Mouse (Mus musculus) forelimb bud, embryonic 11.5 days (tissue): ENCODE data around the gene Nsg1.
A peak's percentile ranks its signal among the peaks of the same experiment; 100 is the strongest.

Experiments
- DNase-seq: peaks from one replicate; pipeline ENCODE4 v3.0.0-alpha.2; 2012; ENCODE audit warnings: low read depth, low spot score

Nsg1 gene

DNA sequence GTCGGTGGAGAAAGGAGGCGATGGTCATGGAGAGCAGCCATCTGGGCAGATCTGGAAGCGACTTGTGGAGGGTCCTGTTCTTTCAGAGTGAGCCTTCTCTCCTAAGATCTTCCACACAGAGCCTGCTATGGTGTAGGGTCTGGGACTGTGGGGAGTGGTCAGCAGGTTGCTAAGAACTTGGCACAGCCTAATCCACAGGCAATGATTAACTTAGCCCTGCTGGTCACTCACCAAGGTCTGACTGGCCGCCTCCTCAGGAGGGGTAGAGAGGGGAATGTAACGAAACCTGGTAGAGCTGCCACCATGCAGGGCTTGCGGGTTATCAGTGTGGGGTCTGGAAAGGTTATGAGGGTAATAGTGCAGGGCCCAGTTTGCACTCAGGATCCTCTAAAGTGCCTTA, 18.8 kb downstream of the Nsg1 start:
- no peak for DNase-seq

DNA sequence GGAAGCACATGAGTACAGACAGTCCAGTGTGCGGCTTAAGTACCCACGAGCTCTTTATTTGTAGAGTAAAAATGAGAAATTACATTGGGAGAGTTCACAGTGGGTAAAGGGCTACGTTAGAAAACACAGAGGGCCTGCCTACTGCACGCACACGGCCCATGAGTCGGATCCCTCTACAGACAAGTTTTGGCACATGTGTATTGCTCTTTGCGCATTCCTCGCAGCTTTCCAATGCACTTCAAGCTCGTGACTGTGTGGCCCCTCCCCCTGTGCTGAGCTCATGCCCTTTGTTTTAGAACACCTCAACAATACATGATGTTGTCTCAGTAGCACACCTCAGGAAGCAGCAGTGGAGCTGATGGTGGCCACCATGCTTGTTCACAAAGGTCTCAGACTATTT, 22.5 kb downstream of the Nsg1 start:
- no peak for DNase-seq

DNA sequence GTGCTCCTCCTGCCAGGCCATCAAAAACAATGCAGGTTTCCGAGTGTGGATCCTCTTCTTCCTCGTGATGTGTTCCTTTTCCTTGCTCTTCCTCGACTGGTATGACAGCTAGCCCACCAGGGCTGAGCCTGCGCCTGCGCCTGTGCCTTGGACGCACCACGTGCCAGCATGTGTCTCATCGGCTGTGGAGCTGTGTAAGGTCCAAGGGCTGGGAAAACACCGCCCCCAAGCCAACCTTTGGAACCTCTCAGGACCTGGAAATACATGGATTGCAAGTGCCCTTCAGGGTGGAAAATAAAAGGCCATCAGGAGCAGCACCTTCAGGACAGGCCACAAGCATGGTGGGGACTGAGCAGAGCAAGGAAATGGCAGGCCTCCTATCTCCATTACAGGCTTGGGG, 23.5 kb downstream of the Nsg1 start:
- DNase-seq, result no peak

DNA sequence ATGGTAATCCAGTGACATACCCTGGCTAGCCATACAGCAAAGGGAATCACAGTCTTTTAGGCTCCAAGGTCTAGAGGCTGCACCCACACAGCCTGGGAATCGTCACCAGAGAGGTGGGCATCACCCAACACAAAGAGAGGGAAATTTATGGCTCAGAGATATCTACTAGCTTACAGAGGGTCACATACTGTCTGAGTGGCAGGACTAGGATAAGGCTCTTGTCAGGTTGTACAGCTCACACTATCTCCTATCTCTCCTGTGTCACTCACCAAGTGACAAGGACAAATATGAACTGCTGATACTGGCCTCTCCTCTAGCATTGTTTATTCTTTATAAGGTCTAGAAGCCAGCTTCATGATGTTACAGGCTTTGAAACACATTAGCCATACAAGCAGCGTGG, 30.4 kb downstream of the Nsg1 start:
- no peak for DNase-seq

DNA sequence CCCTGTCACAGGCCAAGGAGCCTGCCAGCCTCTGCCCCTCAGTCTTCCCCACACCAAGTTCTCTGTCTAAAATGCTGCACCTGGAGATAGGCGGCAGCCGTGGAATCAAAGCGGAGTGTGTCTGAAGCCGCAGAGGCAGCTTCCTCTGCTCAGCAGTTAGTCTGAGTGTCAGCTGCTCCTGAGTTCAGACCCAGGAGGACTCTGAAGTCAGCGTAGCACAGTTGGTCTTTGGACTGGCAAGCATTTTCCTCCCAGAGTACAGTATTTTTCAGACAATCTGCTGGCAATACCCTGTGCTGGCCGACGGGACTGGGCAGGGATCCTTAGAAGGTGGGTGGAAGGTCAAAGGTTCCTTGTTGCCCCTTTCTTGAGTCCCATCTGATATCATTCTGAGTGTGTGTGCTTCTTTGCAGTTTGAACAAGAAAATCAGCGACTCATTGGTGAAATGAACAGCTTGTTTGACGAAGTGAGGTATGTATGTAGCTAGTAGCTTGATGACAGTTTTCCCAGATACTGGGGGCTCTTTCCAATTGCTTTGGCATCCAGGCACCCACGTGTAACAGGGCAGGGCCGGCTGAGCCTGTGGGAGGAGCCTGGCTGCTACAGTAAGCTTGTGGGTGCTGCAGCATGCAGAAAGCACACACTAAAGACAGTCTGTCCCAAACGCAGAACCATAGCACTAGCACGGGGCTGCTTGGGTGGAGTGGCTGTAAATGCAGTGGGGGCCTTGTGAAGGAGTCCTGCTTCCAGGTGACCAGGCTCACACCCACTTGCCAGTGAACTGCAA, 33.0 kb downstream of the Nsg1 start:
- no peak for DNase-seq

DNA sequence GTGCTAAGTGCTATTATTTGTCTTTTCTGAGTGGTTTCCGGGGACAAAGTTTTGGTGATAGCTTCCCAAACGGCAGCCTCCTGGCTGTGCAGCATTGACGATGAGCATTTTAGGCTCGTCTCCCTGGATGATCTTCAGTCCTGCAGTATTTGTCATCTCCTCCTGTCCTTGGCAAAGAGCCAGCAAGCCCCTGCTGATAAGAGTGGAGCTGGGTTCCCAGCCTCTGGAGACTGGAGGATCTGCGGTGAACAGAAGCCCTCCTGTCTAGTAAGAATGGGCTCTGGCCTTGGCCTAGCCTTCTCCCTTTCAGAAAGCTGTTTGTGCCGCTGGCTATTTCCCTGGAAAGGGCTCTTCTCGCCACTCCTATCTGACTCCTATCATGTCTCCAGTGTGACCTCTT, 38.0 kb downstream of the Nsg1 start:
- no peak for DNase-seq

DNA sequence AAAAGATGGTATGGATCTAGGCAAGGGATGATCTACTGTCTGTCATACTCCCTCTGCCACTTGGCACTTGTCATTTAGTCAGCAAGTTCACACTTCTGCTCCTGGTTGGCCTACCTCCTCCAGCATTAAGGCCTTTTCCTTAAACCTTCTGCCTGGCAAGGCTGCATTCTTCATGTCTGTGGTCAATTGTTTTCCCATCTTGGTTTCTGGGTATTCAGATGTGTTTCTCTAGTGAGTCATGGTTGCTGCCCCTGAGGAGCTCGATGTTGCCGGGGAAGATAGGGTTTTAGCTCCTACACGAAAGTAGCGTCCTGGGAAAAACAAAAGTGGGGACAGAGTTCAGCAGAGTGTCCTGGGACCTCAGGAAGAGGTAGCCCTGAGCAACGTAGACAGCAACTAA, 40.4 kb downstream of the Nsg1 start:
- no peak for DNase-seq

DNA sequence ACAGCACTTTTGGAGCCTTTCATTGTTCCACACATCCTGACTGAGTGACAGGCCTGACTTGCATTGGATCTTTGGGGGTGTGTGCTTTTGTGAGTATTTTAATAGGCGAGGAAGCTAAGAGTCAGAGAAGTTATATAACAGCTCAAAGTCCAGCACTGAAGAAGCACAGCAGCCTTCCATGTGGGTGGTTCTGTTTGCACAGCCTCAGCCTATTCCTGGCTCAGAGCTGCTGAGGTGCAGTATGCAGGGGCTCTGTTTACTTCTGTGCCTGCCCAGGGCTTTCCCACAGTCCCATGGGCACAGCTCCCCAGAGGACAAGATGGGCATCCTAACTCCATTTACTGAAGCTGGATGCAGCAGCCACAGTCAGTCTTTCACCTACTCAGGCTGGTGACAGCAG, 42.7 kb downstream of the Nsg1 start:
- no peak for DNase-seq

DNA sequence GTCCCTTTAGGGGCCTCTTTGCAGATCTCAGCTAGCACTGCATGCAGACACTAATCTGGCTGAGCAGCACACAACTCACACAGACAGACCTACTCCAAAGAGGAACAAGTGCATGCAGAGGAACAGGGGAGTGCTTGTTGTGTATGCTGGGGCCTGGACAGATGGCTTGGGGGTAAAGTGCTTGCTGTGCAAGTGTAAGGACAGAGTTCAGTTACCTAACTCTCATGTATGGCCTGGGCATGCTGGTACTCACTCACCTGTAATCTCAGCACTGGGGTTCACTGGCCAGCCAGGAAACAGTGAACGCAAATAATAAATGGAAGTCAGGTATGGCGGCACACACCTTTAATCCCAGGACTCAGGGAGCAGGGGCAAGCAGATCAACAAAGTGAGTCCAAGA, 45.2 kb downstream of the Nsg1 start:
- DNase-seq, result no peak

DNA sequence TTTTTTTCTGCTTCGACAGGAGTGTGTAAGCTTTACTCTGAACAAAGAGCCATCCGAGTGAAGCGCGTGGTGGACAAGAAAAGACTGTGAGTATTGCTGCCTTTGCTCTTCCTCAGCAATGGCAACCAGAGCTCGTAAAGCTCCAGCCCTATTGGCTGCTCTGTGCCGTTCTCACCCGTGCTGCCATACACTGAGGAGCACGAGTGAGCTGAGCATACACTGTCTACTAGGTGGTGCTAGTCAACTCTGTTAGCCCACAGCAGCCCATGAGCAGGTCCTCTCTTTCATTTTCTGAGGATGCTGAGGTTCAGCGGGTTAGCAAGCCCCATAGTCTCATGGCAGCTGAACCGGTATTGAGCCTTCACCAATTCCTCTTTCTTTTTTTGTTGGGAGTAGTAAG, 52.9 kb downstream of the Nsg1 start:
- no peak for DNase-seq

DNA sequence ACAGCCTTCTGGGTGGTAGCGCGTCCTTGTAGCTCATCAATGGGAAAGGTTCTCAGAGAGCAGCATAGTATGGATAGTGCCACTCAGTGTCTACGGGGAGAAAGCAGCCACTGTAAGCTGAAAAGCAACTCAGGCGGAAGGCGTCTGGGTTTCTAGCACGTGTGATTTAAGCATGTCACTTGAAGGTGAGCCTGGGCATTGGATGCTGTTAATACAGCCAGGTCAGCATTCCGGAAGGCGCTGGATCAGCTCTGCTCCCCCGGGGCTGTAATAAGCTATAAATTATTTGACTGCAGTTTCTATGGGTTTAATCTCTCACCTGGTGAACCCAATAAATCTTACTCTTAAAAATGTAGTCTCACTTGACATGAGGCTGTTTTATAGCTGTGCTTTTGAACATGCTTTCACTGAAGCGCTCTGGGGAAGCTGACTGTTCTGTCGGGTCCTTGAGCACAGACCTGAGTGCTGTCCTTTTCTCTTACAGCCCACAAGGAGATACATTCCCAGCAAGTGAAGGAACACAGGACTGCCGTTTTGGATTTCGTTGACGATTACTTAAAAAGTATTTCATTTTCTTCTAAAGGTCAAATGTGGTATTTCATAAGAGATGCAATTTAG, 53.5 kb downstream of the Nsg1 start:
- DNase-seq, result peak; percentile 65

DNA sequence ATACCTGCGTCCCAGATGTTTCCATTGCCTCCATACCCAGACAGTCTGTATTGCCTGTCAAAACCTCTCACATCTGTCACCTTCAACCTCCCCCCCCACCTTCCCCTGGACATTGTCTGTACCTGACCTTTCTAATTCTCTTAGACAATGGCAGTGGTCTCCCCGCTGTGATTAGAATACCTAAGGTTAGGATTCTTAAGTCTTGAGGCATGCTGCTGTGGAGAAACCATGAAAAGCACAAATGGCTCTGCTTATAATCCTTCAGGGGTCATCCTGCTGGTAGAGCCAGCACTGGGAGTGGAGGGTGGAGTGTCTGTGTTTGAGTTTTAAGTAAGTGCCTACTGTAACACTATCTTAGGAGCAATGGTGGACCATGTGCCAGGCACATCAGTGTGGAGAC, 56.8 kb downstream of the Nsg1 start:
- DNase-seq, result no peak

DNA sequence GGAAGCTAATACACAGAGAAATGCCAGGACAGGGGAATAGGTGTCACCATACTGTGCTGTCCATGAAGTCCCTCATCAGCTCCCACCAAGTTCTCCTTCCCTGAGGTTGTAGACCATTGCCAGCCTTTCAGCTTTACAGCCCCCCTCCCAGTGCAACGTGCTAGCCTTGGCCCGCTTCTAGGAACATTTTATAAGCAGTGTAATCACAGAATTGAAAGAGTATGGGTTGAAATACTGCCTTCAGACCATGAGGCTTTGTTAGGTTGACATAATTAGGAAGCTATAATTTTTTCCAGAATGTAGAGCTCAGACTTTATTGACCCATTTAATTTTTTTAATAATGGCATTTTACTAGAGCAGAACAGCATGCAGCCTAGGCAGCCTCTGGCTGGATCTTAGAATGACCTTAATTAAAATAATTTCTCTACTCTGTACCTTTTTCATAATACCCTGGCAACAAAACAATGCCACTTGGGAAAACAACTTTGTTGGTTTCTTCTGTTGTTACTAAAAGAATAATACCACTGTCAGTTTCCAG, 60.5 kb downstream of the Nsg1 start:
- peak; percentile 21 for DNase-seq

DNA sequence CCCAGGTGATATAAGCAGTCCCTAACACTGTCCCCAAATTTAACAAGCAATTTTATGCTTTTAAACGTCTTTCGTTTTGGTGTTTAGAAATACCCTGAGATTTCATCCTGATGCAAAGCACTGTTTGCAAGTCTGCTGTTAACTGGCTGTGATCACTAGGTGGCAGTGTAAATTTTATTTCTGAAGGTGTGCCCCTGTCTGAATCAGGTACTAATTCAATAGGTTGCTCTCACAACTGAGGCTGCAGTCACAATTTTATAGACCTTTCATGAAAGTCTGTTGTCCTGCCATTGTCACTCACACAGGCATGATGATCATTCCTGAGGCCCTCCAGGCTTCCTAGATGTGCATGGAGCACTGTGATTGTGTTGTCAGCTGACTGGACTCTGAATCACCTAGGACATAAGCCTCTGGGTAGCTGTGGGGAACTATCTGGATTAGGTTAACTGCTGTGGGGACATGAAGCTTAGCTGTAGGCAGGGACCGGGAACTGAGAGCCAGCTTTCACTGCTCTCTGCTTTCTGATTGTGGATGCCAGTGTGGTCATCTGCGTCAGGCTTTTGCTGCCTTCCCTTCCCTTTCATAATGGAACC, 62.1 kb downstream of the Nsg1 start:
- DNase-seq, result no peak

DNA sequence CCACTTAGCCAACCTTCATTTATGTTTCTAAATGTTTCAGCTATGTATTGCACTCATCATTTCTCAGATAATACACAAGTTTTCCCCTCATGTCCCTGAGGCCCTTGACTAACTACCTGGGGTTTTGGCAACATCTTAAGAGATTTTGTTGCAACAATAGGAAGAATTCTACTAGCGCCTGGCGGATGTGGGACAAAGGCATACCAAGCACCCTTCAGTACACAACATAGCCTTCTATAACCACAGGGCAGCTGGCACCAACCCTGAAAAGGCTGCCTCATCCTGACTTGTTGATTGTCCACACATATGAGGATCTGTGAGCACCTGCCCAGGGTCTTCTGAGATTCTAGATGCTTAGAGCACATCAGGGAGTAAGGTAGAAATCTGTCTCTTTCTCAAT, 65.4 kb downstream of the Nsg1 start:
- DNase-seq, result no peak

DNA sequence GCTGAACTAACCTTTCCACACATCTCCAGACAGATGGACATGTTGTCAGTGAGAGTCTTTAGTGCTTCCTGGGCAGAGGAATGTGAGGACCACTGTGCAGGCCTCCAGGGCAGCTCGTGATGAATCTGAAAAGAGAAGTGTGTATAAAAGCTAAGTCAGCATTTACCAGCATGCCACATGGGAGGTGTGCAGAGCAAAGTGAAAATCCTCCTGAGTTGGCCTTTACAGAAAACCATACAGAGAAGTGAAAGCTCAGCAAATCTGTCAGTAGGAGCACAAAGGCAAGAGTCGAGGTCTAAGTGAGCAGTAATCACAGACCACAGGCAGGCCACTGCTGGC, 67.8 kb downstream of the Nsg1 start:
- DNase-seq, result no peak

DNA sequence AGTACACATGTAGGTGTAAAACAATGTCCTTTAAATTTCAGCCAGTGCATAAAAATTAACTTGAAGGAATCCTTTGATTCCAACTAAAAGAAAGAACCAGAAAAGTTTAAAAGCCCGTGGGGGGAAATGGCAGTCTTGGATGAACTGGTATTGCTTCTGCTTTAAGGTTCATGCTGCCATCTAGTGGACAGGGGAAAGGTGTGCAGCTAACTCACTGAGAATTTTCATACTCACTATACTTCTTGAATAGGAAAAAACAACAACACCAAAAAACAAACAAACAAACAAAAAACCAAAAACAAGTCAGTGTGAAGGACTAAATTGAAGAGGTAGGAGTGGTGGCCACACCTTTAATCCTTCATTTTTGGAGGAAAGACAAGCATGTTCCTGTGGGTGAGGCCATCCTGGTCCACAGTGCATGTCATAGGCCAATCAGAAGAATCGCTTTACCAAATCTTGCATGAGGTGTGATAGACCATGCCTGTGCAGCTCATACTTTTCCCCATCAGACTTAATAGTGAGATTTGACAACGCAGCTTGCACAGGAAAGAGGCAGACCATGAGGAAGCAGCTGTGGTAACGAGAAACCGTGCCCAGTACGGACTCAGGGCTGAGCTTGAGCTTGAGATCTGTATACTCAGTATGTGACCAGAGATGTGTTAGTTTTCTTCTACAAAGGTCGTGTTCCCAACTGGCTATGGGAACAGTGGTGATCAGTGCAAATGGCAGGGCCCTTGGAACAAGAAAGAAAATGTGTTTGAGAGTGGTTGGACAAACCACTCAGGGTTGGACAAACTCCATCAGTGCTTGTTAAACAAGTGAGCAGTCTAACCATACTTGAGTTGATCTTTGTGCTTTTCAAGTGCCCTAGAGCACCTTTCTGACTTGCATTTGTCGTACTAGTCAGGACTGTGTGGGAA, 68.4 kb downstream of the Nsg1 start:
- peak; percentile 70 for DNase-seq

DNA sequence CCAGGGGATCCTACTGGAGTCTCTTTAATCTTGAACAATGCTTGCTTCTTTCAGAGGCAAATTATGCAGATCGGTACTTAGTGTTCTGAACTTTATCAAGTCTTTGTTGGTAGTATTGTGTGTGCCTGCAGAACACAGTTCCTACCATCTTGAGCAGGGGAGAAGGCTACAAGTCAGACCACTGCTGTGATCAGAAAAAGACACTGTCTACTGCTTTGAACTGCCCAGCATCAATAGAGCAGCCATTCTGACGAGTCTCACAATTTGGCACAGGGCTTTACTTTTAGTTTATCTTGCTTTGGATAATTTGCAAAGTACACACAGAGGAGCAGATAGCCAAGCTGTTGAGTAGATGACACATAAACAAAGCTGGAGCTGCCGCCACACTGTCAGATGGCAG, 69.1 kb downstream of the Nsg1 start:
- DNase-seq, result no peak

DNA sequence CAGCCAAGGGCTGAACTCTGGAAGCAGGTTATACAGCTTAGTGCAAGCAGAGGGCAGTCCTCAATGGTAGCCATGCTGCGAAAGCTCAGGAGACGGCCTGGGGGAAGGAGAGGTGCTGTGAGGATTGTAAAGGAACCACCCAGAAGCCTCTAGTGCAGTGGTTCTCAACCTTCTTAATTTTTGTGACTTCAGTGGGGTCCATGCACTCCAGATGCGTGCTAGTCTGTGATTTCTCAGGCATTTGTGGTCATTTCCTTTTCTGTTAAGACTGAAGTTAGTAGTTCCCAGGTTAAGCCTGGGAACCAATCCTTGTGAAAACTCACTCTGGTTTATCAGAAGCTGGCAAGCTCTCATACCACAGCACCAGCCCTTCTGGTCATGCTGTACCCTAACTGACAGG, 69.6 kb downstream of the Nsg1 start:
- no peak for DNase-seq
